Mouse (Mus musculus) embryonic fibroblast, embryonic 13.5 days (primary cell): ENCODE measurements around the gene Mylk. TPM values are rescaled to one million over a fixed set of nuclear protein-coding genes. Genes with fewer than 3 reads are reported as not detected.

Experiments used
- H3K27ac ChIP-seq: 2 replicates; pipeline ENCODE4 v1.5.1; 2012; ENCODE audit warnings: low read length, control low read depth, inconsistent platforms; ENCODE audit not compliant: insufficient read depth
- H3K4me1 ChIP-seq: 2 replicates; pipeline ENCODE4 v1.6.1; 2011; ENCODE audit warnings: low read length; ENCODE audit not compliant: control insufficient read depth, insufficient read depth
- H3K4me3 ChIP-seq: 2 replicates; pipeline ENCODE4 v1.5.1; 2011; ENCODE audit warnings: mild to moderate bottlenecking, control low read depth, low read length; ENCODE audit not compliant: insufficient read depth
- CTCF ChIP-seq: IDR thresholded peaks from 2 replicates; pipeline ENCODE4 v1.5.1; 2011; ENCODE audit warnings: mild to moderate bottlenecking, control low read depth, low read length, moderate library complexity, borderline replicate concordance; ENCODE audit not compliant: insufficient read depth
- POLR2A ChIP-seq: IDR thresholded peaks from 2 replicates; pipeline ENCODE4 v1.6.1; 2011; ENCODE audit warnings: low read depth, mild to moderate bottlenecking, control low read depth, low read length, moderate library complexity
- polyA plus RNA-seq: library from polyadenylated mRNA; stranded (reverse); fragments of >200 nt; gene quantifications from 2 replicates; pipeline ENCODE4 v1.2.4, GENCODE M21; 2011; ENCODE audit warnings: low read depth; ENCODE audit not compliant: missing spikeins, insufficient read length

Mylk gene
- polyA plus RNA-seq, 1 experiment: 60.8 TPM

- no peak for TF ChIP-seq CTCF
- TF ChIP-seq POLR2A: no peak
- Histone ChIP-seq H3K27ac (peak overlapping the region; percentile 82; the same call in 1 of the 2 replicates), H3K4me3 (no peak overlapping the region), H3K4me1 (peaks cover 25% of the 10 kb centered on the region)
Observed at GRCm38 (mm10) chr16:34934486-34934885, 189.5 kb downstream of the Mylk start.

- H3K4me3 ChIP-seq: no peak overlapping the region
- peak overlapping the region; percentile 82 for H3K27ac ChIP-seq
- peaks cover 18% of the 10 kb centered on the region for H3K4me1 ChIP-seq
Observed at GRCm38 (mm10) chr16:34935514-34936338, 190.7 kb downstream of the Mylk start.

GRCm38 (mm10) chr16:34936339-34936810, 191.4 kb downstream of the Mylk start:
- Histone ChIP-seq H3K27ac (peak overlapping the region; percentile 82), H3K4me3 (no peak overlapping the region), H3K4me1 (peaks cover 18% of the 10 kb centered on the region)
- TF ChIP-seq POLR2A (no peak), CTCF (no peak)

More at GRCm38 (mm10) chr16:34935514-34936338, 190.7 kb downstream of the Mylk start:
- TF ChIP-seq POLR2A: peak; percentile 30; the same call in 1 of the 2 replicates
- no peak for TF ChIP-seq CTCF

GRCm38 (mm10) chr16:34937611-34938010, 192.6 kb downstream of the Mylk start:
- H3K4me3 ChIP-seq: no peak overlapping the region
- H3K4me1 ChIP-seq: peaks cover 18% of the 10 kb centered on the region
- peak overlapping the region; percentile 82 for H3K27ac ChIP-seq
- TF ChIP-seq POLR2A (no peak), CTCF (no peak)

GRCm38 (mm10) chr16:34938248-34938647, 193.2 kb downstream of the Mylk start:
- Histone ChIP-seq H3K27ac (0 out of 2 replicates have a peak overlapping the region, but pooled peaks have one; percentile 82), H3K4me1 (peaks cover 18% of the 10 kb centered on the region), H3K4me3 (no peak overlapping the region)
- TF ChIP-seq CTCF: no peak
- no peak for TF ChIP-seq POLR2A

- H3K4me1 ChIP-seq: peaks cover 18% of the 10 kb centered on the region
- TF ChIP-seq POLR2A (no peak), CTCF (no peak)
- H3K4me3 ChIP-seq: no peak overlapping the region
- H3K27ac ChIP-seq: no peak overlapping the region
Observed at GRCm38 (mm10) chr16:34939951-34940350, 194.9 kb downstream of the Mylk start.

- no peak overlapping the region for H3K4me3 ChIP-seq
- peaks cover 18% of the 10 kb centered on the region for H3K4me1 ChIP-seq
- TF ChIP-seq CTCF: no peak
- no peak for TF ChIP-seq POLR2A
- no peak overlapping the region for H3K27ac ChIP-seq
Observed at GRCm38 (mm10) chr16:34940363-34940762, 195.4 kb downstream of the Mylk start.

- peaks cover 10% of the 10 kb centered on the region; the same call in 1 of the 2 replicates for H3K4me1 ChIP-seq
- peak overlapping the region; percentile 31; the same call in 1 of the 2 replicates for H3K27ac ChIP-seq
Observed at GRCm38 (mm10) chr16:34941915-34942314, 196.9 kb downstream of the Mylk start.

GRCm38 (mm10) chr16:34946301-34946700, 201.3 kb downstream of the Mylk start:
- Histone ChIP-seq H3K4me1 (no peaks in the 10 kb centered on the region), H3K27ac (no peak overlapping the region), H3K4me3 (no peak overlapping the region)
- TF ChIP-seq POLR2A (no peak), CTCF (no peak)

More at GRCm38 (mm10) chr16:34941915-34942314, 196.9 kb downstream of the Mylk start:
- TF ChIP-seq CTCF: no peak
- no peak for TF ChIP-seq POLR2A
- no peak overlapping the region for H3K4me3 ChIP-seq

- Histone ChIP-seq H3K4me1 (no peaks in the 10 kb centered on the region), H3K27ac (no peak overlapping the region), H3K4me3 (no peak overlapping the region)
- no peak for TF ChIP-seq POLR2A
- no peak for TF ChIP-seq CTCF
Observed at GRCm38 (mm10) chr16:34950935-34951334, 205.9 kb downstream of the Mylk start.
